Mouse (Mus musculus) midbrain, embryonic 14.5 days (tissue): ENCODE data around the gene Usp31. TPM values are rescaled to one million over a fixed set of nuclear protein-coding genes. Genes with fewer than 3 reads are reported as not detected.

Experiments
- ATAC-seq: fragments of 200-750 bp; cut with Nextera tagmentation; 2 replicates; pipeline ENCODE4 v1.8.0; 2017; ENCODE audit warnings: moderate number of reproducible peaks, moderate library complexity; ENCODE audit not compliant: low FRiP score, low TSS enrichment
- DNase-seq: peaks from one replicate; pipeline ENCODE4 v3.0.0-alpha.2; 2015
- H3K27ac ChIP-seq: fragments of 300-500 bp; sonication (generic); replicated peaks from 2 replicates; pipeline ENCODE4 v1.5.1; 2014; ENCODE audit warnings: mild to moderate bottlenecking, low read depth, low read length, moderate library complexity
- H3K27me3 ChIP-seq: fragments of 300-500 bp; sonication (generic); 2 replicates; pipeline ENCODE4 v1.6.1; 2014; ENCODE audit warnings: low read length, control low read depth, mixed read lengths; ENCODE audit not compliant: control insufficient read depth, insufficient read depth
- H3K36me3 ChIP-seq: fragments of 300-500 bp; sonication (generic); 2 replicates; pipeline ENCODE4 v1.6.1; 2014; ENCODE audit warnings: low read length, control low read depth; ENCODE audit not compliant: control insufficient read depth, insufficient read depth
- H3K4me1 ChIP-seq: fragments of 300-500 bp; sonication (generic); 2 replicates; pipeline ENCODE4 v1.6.1; 2014; ENCODE audit warnings: mild to moderate bottlenecking, antibody characterized with exemption, low read length, control low read depth; ENCODE audit not compliant: control insufficient read depth, insufficient read depth
- H3K4me2 ChIP-seq: fragments of 300-500 bp; sonication (generic); 2 replicates; pipeline ENCODE4 v1.6.1; 2014; ENCODE audit warnings: mild to moderate bottlenecking, low read length, moderate library complexity
- H3K4me3 ChIP-seq: fragments of 300-500 bp; sonication (generic); replicated peaks from 2 replicates; pipeline ENCODE4 v1.5.1; 2014; ENCODE audit warnings: low read depth, low read length
- H3K9ac ChIP-seq: fragments of 300-500 bp; sonication (generic); replicated peaks from 2 replicates; pipeline ENCODE4 v1.6.1; 2014; ENCODE audit warnings: mild to moderate bottlenecking, low read length, moderate library complexity
- H3K9me3 ChIP-seq: fragments of 300-500 bp; sonication (generic); 2 replicates; pipeline ENCODE4 v1.6.1; 2016; ENCODE audit warnings: low read length, control low read depth, mixed read lengths; ENCODE audit not compliant: control insufficient read depth
- WGBS: fragments of 180-500 bp; shearing (Covaris S2); extraction: QIAGEN DNeasy Blood & Tissue Kit; methylation state at CpG from one replicate; pipeline ENCODE4 v1.1.7; 2014; 5-methylcytosine and 5-hydroxymethylcytosine counted together
- polyA plus RNA-seq: library from polyadenylated mRNA; unstranded; fragments of >200 nt; fragmentation: Nextera tagmentation; extraction: Ambion mirVana; gene quantifications from 2 replicates; pipeline ENCODE4 v1.2.1, GENCODE M21; 2014

Gene Usp31
- polyA plus RNA-seq, 1 experiment from 2014 or later: 5.5 TPM

- Histone ChIP-seq H3K27me3 (no peaks in the 10 kb centered on the region), H3K27ac (peak overlapping the region; percentile 92), H3K36me3 (no peaks in the 10 kb centered on the region), H3K9ac (peak overlapping the region; percentile 76), H3K4me1 (peaks cover 27% of the 10 kb centered on the region), H3K4me2 (peak overlapping the region; percentile 91), H3K9me3 (no peaks in the 10 kb centered on the region), H3K4me3 (peak overlapping the region; percentile 84)
- peak; percentile 48 for ATAC-seq
- DNase-seq: peak; percentile 66
- WGBS: under 1% methylated on average over 61 of the region's 77 CpGs
Observed at GRCm38 (mm10) chr7:121706411-121707072, 511 bp downstream of the Usp31 start.

DNA sequence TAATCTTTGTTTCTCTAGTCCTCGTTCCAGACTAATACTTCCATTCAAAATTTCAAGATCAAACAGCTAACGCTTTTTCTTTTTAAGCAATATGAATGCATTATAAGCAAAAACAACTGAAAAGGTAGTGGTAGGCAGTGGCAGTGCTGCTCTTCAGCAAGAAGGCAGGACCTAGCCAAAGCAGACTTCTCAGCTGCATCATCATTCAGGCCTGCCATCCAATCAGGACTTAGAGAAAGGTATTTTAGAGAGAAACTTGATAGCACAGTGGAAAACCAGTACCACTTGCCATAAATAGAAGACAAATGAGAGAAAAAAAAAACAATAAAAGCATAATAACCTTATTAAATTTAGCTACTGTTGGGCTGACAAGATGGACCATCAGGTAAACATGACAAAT, 2.0 kb downstream of the Usp31 start:
- DNase-seq: no peak
- H3K36me3 ChIP-seq: no peaks in the 10 kb centered on the region
- H3K27ac ChIP-seq: no peak overlapping the region
- H3K4me1 ChIP-seq: peaks cover 27% of the 10 kb centered on the region
- no peak for ATAC-seq
- peak overlapping the region; percentile 91 for H3K4me2 ChIP-seq
- 89% methylated on average over 2 of the region's 2 CpGs for WGBS
- no peaks in the 10 kb centered on the region for H3K9me3 ChIP-seq
- no peaks in the 10 kb centered on the region for H3K27me3 ChIP-seq
- no peak overlapping the region for H3K9ac ChIP-seq
- no peak overlapping the region for H3K4me3 ChIP-seq

GRCm38 (mm10) chr7:121701983-121702382, 5.1 kb downstream of the Usp31 start:
- Histone ChIP-seq H3K9me3 (no peaks in the 10 kb centered on the region), H3K36me3 (no peaks in the 10 kb centered on the region), H3K27me3 (no peaks in the 10 kb centered on the region), H3K9ac (no peak overlapping the region), H3K4me2 (no peak overlapping the region), H3K4me1 (peaks cover 31% of the 10 kb centered on the region), H3K4me3 (no peak overlapping the region), H3K27ac (no peak overlapping the region)
- no peak for DNase-seq
- 71% methylated on average over 6 of the region's 6 CpGs for WGBS
- no peak for ATAC-seq

GRCm38 (mm10) chr7:121700480-121700879, 6.6 kb downstream of the Usp31 start:
- H3K27me3 ChIP-seq: no peaks in the 10 kb centered on the region
- DNase-seq (no peak), ATAC-seq (no peak)
- H3K4me2 ChIP-seq: no peak overlapping the region
- H3K27ac ChIP-seq: no peak overlapping the region
- WGBS: 89% methylated on average over 3 of the region's 3 CpGs
- H3K9me3 ChIP-seq: no peaks in the 10 kb centered on the region
- H3K36me3 ChIP-seq: no peaks in the 10 kb centered on the region
- no peak overlapping the region for H3K4me3 ChIP-seq
- peaks cover 24% of the 10 kb centered on the region for H3K4me1 ChIP-seq
- H3K9ac ChIP-seq: no peak overlapping the region

DNA sequence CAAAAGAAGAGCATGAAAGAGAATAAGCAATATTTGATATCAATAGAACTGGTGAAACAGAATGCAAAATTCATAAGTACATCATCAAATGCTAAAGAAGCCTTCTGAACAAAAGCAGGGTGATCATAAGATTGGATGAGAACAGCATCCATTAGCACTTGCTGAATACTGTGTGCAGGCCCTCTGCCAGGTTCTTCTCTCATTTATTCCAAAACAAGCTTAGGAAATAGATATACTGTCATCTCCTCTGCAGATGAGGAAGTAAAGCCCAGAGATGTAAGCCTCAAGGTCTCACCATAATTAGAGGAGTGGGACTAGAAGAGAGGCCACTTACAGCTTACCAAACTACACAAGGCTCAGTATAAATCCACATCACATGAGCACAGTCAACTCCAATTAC, 7.8 kb downstream of the Usp31 start:
- Histone ChIP-seq H3K9me3 (no peaks in the 10 kb centered on the region), H3K4me1 (peaks cover 11% of the 10 kb centered on the region), H3K4me2 (no peak overlapping the region), H3K36me3 (no peaks in the 10 kb centered on the region), H3K27ac (no peak overlapping the region), H3K4me3 (no peak overlapping the region), H3K9ac (no peak overlapping the region), H3K27me3 (no peaks in the 10 kb centered on the region)
- ATAC-seq (no peak), DNase-seq (no peak)

GRCm38 (mm10) chr7:121697574-121697973, 9.5 kb downstream of the Usp31 start:
- 77% methylated on average over 1 of the region's 1 CpGs for WGBS
- Histone ChIP-seq H3K4me3 (no peak overlapping the region), H3K4me1 (0 out of 2 replicates have a peak, but pooled peaks cover 4% of the 10 kb centered on the region), H3K9me3 (no peaks in the 10 kb centered on the region), H3K36me3 (no peaks in the 10 kb centered on the region), H3K27me3 (no peaks in the 10 kb centered on the region), H3K4me2 (no peak overlapping the region), H3K9ac (no peak overlapping the region), H3K27ac (no peak overlapping the region)
- DNase-seq (no peak), ATAC-seq (no peak)

DNA sequence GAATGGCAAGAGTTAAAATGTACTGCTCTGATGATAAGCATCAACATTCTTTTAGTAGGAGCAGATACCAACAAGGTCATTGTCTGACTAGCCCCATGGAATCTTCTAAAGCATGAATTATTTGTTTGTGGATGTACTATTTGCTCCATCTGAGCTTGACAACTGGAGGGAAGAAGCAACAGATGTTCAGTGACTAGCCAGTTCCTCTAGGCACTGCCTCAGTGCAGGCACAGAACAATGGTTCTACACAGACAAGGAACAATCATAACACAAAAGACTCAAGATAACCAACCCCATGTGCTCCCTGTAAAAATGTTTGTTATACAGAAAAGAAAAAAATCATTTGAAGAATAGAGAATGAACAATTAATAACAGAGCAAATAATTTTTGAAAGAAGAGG, 9.9 kb downstream of the Usp31 start:
- H3K4me2 ChIP-seq: no peak overlapping the region
- no peaks in the 10 kb centered on the region for H3K27me3 ChIP-seq
- no peaks in the 10 kb centered on the region for H3K9me3 ChIP-seq
- no peak overlapping the region for H3K9ac ChIP-seq
- ATAC-seq (no peak), DNase-seq (no peak)
- no peaks in the 10 kb centered on the region for H3K36me3 ChIP-seq
- H3K4me1 ChIP-seq: 0 out of 2 replicates have a peak, but pooled peaks cover 4% of the 10 kb centered on the region
- no peak overlapping the region for H3K4me3 ChIP-seq
- no peak overlapping the region for H3K27ac ChIP-seq

DNA sequence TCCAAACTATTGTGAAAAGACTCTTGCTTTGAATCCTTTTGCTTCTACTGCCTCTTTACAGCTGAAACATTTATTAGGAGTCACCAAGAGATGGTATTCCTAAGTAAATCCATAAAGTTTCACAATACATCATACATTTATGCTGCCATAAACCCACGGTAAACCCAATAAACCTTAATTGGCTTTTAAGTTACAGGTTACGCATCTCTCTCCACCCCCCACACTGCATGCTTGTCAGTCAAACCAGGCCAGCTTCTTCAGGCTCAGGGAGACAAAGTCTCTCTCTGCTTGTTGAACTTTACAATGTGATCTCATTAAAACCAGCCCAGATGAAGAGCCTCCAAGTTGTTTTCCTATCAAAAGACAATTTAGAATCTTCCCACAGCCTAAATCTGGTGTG, 15.2 kb downstream of the Usp31 start:
- Histone ChIP-seq H3K36me3 (no peaks in the 10 kb centered on the region), H3K9ac (no peak overlapping the region), H3K9me3 (no peaks in the 10 kb centered on the region), H3K27me3 (no peaks in the 10 kb centered on the region), H3K27ac (no peak overlapping the region), H3K4me1 (no peaks in the 10 kb centered on the region; the same call in 1 of the 2 replicates), H3K4me3 (no peak overlapping the region), H3K4me2 (no peak overlapping the region)
- DNase-seq (no peak), ATAC-seq (no peak)
- WGBS: 84% methylated on average over 2 of the region's 2 CpGs

DNA sequence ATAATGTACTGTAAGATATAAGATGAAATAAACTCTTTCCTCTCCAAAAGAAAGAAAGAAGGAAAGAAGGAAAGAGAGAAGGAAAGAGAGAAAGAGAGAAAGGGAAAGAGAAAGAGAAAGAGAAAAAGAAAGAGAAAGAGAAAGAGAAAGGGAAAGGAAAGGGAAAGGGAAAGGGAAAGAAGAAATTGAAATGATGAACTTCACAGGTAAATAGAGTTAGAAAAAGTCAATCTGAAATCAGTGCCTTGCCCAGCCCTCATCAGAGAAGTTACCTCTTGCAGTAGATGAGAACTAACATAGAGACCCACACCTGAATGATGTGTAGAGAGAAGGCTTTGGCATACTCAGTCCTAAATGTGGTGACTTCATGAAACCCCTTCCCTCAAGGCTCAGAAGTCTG, 17.7 kb downstream of the Usp31 start:
- no peak overlapping the region for H3K4me3 ChIP-seq
- H3K4me1 ChIP-seq: no peaks in the 10 kb centered on the region; the same call in 1 of the 2 replicates
- no peaks in the 10 kb centered on the region for H3K9me3 ChIP-seq
- H3K27ac ChIP-seq: no peak overlapping the region
- no peaks in the 10 kb centered on the region for H3K27me3 ChIP-seq
- no peak for DNase-seq
- no peak overlapping the region for H3K4me2 ChIP-seq
- H3K36me3 ChIP-seq: no peaks in the 10 kb centered on the region
- no peak overlapping the region for H3K9ac ChIP-seq
- ATAC-seq: no peak
